Mouse (Mus musculus) hindbrain, embryonic 12.5 days (tissue): ENCODE measurements around the gene Tenm4. TPM values are rescaled to one million over a fixed set of nuclear protein-coding genes. Genes with fewer than 3 reads are reported as not detected.

Source experiments
- ATAC-seq: fragments of 200-750 bp; cut with Nextera tagmentation; 2 replicates; pipeline ENCODE4 v1.8.0; 2017; ENCODE audit warnings: moderate TSS enrichment; ENCODE audit not compliant: low FRiP score
- H3K27ac ChIP-seq: fragments of 300-500 bp; sonication (generic); 2 replicates; pipeline ENCODE4 v1.5.1; 2016; ENCODE audit warnings: mild to moderate bottlenecking
- H3K27me3 ChIP-seq: fragments of 300-500 bp; sonication (generic); 2 replicates; pipeline ENCODE4 v1.6.1; 2016; ENCODE audit warnings: mild to moderate bottlenecking
- H3K36me3 ChIP-seq: fragments of 300-500 bp; sonication (generic); 2 replicates; pipeline ENCODE4 v1.6.1; 2016; ENCODE audit warnings: mild to moderate bottlenecking
- H3K4me1 ChIP-seq: fragments of 300-500 bp; sonication (generic); 2 replicates; pipeline ENCODE4 v1.6.1; 2016
- H3K4me2 ChIP-seq: fragments of 300-500 bp; sonication (generic); replicated peaks from 2 replicates; pipeline ENCODE4 v1.6.1; 2016; ENCODE audit warnings: mild to moderate bottlenecking
- H3K4me3 ChIP-seq: fragments of 300-500 bp; sonication (generic); 2 replicates; pipeline ENCODE4 v1.5.1; 2016; ENCODE audit warnings: mild to moderate bottlenecking
- H3K9ac ChIP-seq: fragments of 300-500 bp; sonication (generic); 2 replicates; pipeline ENCODE4 v1.6.1; 2016; ENCODE audit warnings: mild to moderate bottlenecking, moderate library complexity
- H3K9me3 ChIP-seq: fragments of 300-500 bp; sonication (generic); replicated peaks from 2 replicates; pipeline ENCODE4 v1.6.1; 2016; ENCODE audit warnings: mild to moderate bottlenecking
- WGBS: fragments of 180-500 bp; shearing (Covaris S2); methylation state at CpG from one replicate; pipeline ENCODE4 v1.1.7; 2016; 5-methylcytosine and 5-hydroxymethylcytosine counted together
- polyA plus RNA-seq: library from polyadenylated mRNA; unstranded; fragments of >200 nt; fragmentation: Nextera tagmentation; extraction: Ambion mirVana; gene quantifications from 2 replicates; pipeline ENCODE4 v1.2.1, GENCODE M21; 2016

Tenm4 gene
- polyA plus RNA-seq, 1 experiment from 2014 or later: 38.5 TPM

DNA sequence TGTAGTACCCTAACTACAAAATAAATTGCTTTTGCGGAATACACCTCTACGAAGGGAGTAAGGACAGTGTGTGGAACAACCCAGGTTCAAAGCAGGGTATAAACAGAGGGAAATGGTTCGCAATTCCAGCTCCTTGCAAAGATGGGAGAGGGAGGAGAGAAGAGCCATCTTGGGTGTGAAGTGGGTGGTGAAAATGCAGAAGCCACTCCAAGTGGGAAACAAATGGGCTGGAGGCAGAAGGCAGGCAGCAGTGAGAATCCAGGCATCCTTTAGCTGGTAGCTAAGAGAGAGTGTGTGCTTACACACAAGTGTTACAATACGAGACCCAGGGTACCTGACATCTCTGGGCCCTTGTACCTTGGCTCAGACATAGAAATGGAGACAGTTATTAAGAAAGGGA is 395.2 kb downstream of the Tenm4 start:
- H3K4me1 ChIP-seq: peaks cover 11% of the 10 kb centered on the region
- H3K4me3 ChIP-seq: no peak overlapping the region
- no peak overlapping the region for H3K9ac ChIP-seq
- no peak overlapping the region for H3K4me2 ChIP-seq
- H3K27me3 ChIP-seq: no peaks in the 10 kb centered on the region
- WGBS: 90% methylated on average over 4 of the region's 4 CpGs
- H3K9me3 ChIP-seq: no peaks in the 10 kb centered on the region
- H3K27ac ChIP-seq: no peak overlapping the region
- no peak for ATAC-seq
- H3K36me3 ChIP-seq: no peaks in the 10 kb centered on the region

DNA sequence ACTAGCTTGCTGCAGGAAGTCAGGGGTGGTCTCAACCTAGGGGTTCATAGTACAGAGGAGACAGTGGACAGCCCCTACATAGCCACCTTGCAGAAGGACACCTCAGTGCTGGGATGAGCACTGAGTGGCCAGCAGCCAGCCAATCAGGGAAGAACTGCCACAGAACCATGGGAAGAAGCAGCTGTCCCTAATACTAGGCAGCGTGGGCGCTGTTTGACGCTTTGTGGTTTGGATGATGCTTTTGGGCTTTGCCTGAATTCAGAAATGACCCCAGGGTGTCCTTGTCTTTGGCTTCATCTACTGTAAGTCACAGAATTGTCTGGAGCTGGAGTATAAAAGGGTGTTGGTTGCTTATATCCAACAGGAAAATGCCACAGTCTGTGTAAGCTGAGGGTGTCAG is 397.0 kb downstream of the Tenm4 start:
- Histone ChIP-seq H3K9me3 (no peaks in the 10 kb centered on the region), H3K4me3 (no peak overlapping the region), H3K4me2 (no peak overlapping the region), H3K36me3 (no peaks in the 10 kb centered on the region), H3K4me1 (peaks cover 9% of the 10 kb centered on the region), H3K27me3 (no peaks in the 10 kb centered on the region), H3K9ac (no peak overlapping the region), H3K27ac (no peak overlapping the region)
- no peak for ATAC-seq
- WGBS: 90% methylated on average over 3 of the region's 3 CpGs

GRCm38 (mm10) chr7:96570965-96571364 is 399.9 kb downstream of the Tenm4 start:
- Histone ChIP-seq H3K4me1 (peaks cover 5% of the 10 kb centered on the region), H3K4me2 (no peak overlapping the region), H3K9me3 (no peaks in the 10 kb centered on the region), H3K27ac (no peak overlapping the region), H3K4me3 (no peak overlapping the region), H3K27me3 (no peaks in the 10 kb centered on the region), H3K9ac (no peak overlapping the region), H3K36me3 (no peaks in the 10 kb centered on the region)
- ATAC-seq: no peak

- Histone ChIP-seq H3K9me3 (no peaks in the 10 kb centered on the region), H3K4me1 (peaks cover 10% of the 10 kb centered on the region), H3K36me3 (no peaks in the 10 kb centered on the region), H3K9ac (no peak overlapping the region), H3K27me3 (no peaks in the 10 kb centered on the region), H3K27ac (no peak overlapping the region), H3K4me3 (no peak overlapping the region), H3K4me2 (no peak overlapping the region)
- WGBS: 95% methylated on average over 7 of the region's 7 CpGs
- no peak for ATAC-seq
Observed at GRCm38 (mm10) chr7:96572995-96573394, 401.9 kb downstream of the Tenm4 start.

DNA sequence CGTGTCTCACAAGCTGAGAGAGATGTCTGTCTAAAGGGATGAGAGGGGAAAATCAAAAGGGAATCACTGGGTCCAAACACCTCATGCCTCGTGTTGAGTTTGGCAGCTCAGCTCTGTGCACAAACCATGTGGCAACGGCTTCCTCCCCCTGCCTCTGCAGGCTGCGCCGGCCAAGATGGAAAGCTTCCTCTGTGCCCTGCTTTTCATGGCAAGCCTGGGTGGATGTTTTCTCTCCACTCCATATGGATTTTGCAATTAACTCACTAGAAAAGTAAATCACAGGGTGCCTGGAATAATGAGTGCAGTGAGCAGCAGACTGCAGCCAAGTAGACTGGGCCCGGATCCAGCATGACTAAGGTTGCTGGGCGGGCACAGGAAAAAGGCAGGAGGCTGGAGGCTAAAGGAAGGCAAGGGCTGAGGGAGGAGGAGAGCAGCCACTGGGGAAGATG is 404.2 kb downstream of the Tenm4 start:
- no peaks in the 10 kb centered on the region for H3K36me3 ChIP-seq
- H3K9ac ChIP-seq: no peak overlapping the region
- peak; percentile 73 for ATAC-seq
- no peaks in the 10 kb centered on the region for H3K27me3 ChIP-seq
- no peak overlapping the region for H3K4me2 ChIP-seq
- H3K27ac ChIP-seq: no peak overlapping the region
- H3K4me3 ChIP-seq: no peak overlapping the region
- H3K4me1 ChIP-seq: peaks cover 10% of the 10 kb centered on the region
- no peaks in the 10 kb centered on the region for H3K9me3 ChIP-seq
- WGBS: 68% methylated on average over 7 of the region's 7 CpGs

- Histone ChIP-seq H3K27ac (no peak overlapping the region), H3K4me1 (no peaks in the 10 kb centered on the region), H3K4me3 (no peak overlapping the region), H3K9ac (no peak overlapping the region), H3K27me3 (no peaks in the 10 kb centered on the region), H3K36me3 (no peaks in the 10 kb centered on the region), H3K9me3 (no peaks in the 10 kb centered on the region), H3K4me2 (no peak overlapping the region)
- WGBS: 70% methylated on average over 6 of the region's 6 CpGs
- no peak for ATAC-seq
Observed at GRCm38 (mm10) chr7:96582752-96583151, 411.7 kb downstream of the Tenm4 start.

GRCm38 (mm10) chr7:96587403-96587802 is 416.4 kb downstream of the Tenm4 start:
- ATAC-seq: no peak
- Histone ChIP-seq H3K4me2 (no peak overlapping the region), H3K4me3 (no peak overlapping the region), H3K27ac (no peak overlapping the region), H3K4me1 (no peaks in the 10 kb centered on the region), H3K27me3 (no peaks in the 10 kb centered on the region), H3K9ac (no peak overlapping the region), H3K36me3 (no peaks in the 10 kb centered on the region), H3K9me3 (no peaks in the 10 kb centered on the region)

DNA sequence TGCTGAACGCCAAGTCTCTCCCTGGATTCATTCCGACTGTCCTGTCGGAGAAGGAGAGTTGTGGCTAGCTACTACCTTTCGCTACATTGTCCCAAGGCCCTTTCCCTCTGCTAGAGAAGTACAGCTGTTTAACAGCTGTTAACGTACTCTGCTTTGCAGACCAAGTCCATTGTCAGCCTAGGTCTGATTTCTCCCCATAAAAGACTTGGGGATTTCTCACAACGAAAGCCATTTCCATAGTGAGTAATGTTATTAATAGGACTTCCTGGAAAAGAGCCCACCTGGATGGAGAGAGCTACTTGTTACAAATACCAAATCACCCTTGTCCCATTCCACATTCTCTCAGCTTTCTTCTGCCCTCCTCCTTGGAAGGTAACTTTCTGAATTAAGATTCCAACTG is 417.5 kb downstream of the Tenm4 start:
- 91% methylated on average over 6 of the region's 6 CpGs for WGBS
- H3K4me2 ChIP-seq: no peak overlapping the region
- no peaks in the 10 kb centered on the region for H3K27me3 ChIP-seq
- no peak for ATAC-seq
- no peaks in the 10 kb centered on the region for H3K9me3 ChIP-seq
- H3K4me3 ChIP-seq: no peak overlapping the region
- no peak overlapping the region for H3K9ac ChIP-seq
- H3K4me1 ChIP-seq: no peaks in the 10 kb centered on the region
- no peaks in the 10 kb centered on the region for H3K36me3 ChIP-seq
- no peak overlapping the region for H3K27ac ChIP-seq

- H3K36me3 ChIP-seq: no peaks in the 10 kb centered on the region
- no peak overlapping the region for H3K4me3 ChIP-seq
- no peak for ATAC-seq
- no peaks in the 10 kb centered on the region for H3K27me3 ChIP-seq
- no peak overlapping the region for H3K9ac ChIP-seq
- H3K4me2 ChIP-seq: no peak overlapping the region
- H3K4me1 ChIP-seq: 0 out of 2 replicates have a peak, but pooled peaks cover 2% of the 10 kb centered on the region
- no peak overlapping the region for H3K27ac ChIP-seq
- no peaks in the 10 kb centered on the region for H3K9me3 ChIP-seq
- 81% methylated on average over 9 of the region's 9 CpGs for WGBS
Observed at GRCm38 (mm10) chr7:96595535-96596295, 424.7 kb downstream of the Tenm4 start.

DNA sequence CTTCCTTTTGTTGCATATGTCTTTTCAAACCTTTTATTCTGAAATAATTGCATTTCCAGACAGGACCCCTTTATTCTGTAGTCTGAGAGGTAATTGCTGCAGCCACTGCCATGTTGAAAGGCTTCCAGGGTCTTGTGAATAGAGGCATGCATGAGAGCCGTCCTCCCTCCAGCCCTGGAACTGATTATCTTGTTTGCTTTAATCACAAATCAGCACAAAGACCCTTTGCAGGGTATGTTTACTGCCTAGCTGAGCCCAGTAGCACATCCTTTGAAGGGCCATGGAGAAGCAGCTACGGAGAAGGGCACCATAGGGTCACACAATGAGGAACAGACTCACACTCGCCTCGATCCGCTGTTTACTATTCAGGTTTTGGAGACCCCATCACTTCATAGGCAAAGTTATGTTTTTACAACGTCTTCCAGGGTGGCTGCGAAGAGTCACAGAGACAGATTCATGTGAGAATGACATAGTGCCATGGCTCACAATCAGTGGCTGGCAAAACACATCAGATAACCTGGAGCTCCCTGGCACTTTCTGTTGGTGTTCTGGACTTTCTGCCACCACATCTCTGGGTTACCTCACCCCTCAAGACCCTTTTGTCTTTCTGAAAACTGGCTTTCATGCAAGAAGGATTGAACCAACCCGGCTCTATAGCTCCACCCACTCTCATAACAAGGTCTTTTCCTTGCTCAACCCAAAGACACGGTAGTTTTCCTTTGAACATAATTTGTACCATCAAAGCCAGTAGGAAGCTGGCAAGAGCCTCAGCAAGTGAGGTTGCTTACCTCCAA is 425.6 kb downstream of the Tenm4 start:
- WGBS: 48% methylated on average over 9 of the region's 9 CpGs
- no peaks in the 10 kb centered on the region for H3K36me3 ChIP-seq
- H3K4me3 ChIP-seq: no peak overlapping the region
- no peaks in the 10 kb centered on the region for H3K27me3 ChIP-seq
- H3K9ac ChIP-seq: no peak overlapping the region
- H3K9me3 ChIP-seq: no peaks in the 10 kb centered on the region
- H3K4me2 ChIP-seq: no peak overlapping the region
- peak overlapping the region; percentile 30; the same call in 1 of the 2 replicates for H3K27ac ChIP-seq
- 0 out of 2 replicates have a peak, but pooled peaks cover 2% of the 10 kb centered on the region for H3K4me1 ChIP-seq
- ATAC-seq: 0 out of 2 replicates have a peak, but pooled peaks have one; percentile 38

- no peaks in the 10 kb centered on the region for H3K36me3 ChIP-seq
Observed at GRCm38 (mm10) chr7:96597871-96598270, 426.8 kb downstream of the Tenm4 start.

DNA sequence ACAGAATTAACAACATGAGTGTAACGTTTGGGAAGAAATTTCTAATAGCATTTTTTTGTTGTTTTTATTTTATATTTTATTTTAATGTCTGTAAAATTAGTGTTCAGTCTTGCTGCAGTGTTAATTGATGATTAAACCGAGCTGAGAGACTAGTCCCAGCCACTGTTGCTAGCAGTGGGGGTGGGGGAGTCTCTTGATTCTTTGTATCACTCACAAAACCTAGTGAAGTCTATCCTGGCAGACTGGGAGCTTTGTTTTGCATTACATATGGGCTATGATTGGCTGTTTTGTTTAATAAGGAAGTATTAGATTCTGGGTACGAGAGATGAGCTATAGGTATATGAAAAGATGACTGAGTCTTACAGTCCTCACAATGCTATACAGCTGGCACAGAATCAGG is 428.0 kb downstream of the Tenm4 start:
- no peak overlapping the region for H3K4me3 ChIP-seq
- H3K36me3 ChIP-seq: no peaks in the 10 kb centered on the region
- no peak overlapping the region for H3K4me2 ChIP-seq
- WGBS: 77% methylated on average over 3 of the region's 3 CpGs
- H3K27ac ChIP-seq: no peak overlapping the region
- ATAC-seq: no peak
- H3K27me3 ChIP-seq: no peaks in the 10 kb centered on the region
- peaks cover 3% of the 10 kb centered on the region; the same call in 1 of the 2 replicates for H3K4me1 ChIP-seq
- no peaks in the 10 kb centered on the region for H3K9me3 ChIP-seq
- H3K9ac ChIP-seq: no peak overlapping the region

More at GRCm38 (mm10) chr7:96597871-96598270, 426.8 kb downstream of the Tenm4 start:
- no peak overlapping the region for H3K4me2 ChIP-seq
- H3K4me3 ChIP-seq: no peak overlapping the region
- 94% methylated on average over 4 of the region's 4 CpGs for WGBS
- no peak overlapping the region for H3K27ac ChIP-seq
- ATAC-seq: no peak
- no peaks in the 10 kb centered on the region for H3K9me3 ChIP-seq
- H3K4me1 ChIP-seq: 0 out of 2 replicates have a peak, but pooled peaks cover 2% of the 10 kb centered on the region
- H3K27me3 ChIP-seq: no peaks in the 10 kb centered on the region
- H3K9ac ChIP-seq: no peak overlapping the region
